Mouse (Mus musculus) erythroblast, embryonic 14.5 days (primary cell): ENCODE measurements around the gene Junb.

ENCODE experiments used
- GATA1 ChIP-seq: IDR thresholded peaks from 2 replicates; pipeline ENCODE4 v1.6.1; 2012; ENCODE audit warnings: low read length, inconsistent platforms, mixed read lengths
- TAL1 ChIP-seq: IDR thresholded peaks from 3 replicates; pipeline ENCODE4 v1.6.1; 2012; ENCODE audit warnings: low read length, inconsistent platforms, mixed read lengths

- TF ChIP-seq GATA1 (no peak), TAL1 (no peak)
These were observed 6.6 kb upstream of the Junb start for GRCm38 (mm10) chr8:84985049-84985683.
